Mouse (Mus musculus) G1E (cell line): Measurements from ENCODE around the gene Pcgf6.

Source experiments
- CTCF ChIP-seq: IDR thresholded peaks from 2 replicates; pipeline ENCODE4 v1.5.1; 2012; ENCODE audit warnings: low read depth, low read length, inconsistent platforms, mixed read lengths
- GATA1 ChIP-seq: IDR thresholded peaks from 2 replicates; pipeline ENCODE4 v1.6.1; 2012; ENCODE audit warnings: borderline replicate concordance, low read length, inconsistent platforms, mixed read lengths
- GATA2 ChIP-seq: IDR thresholded peaks from 2 replicates; pipeline ENCODE4 v1.6.1; 2012; ENCODE audit warnings: low read depth, low read length, inconsistent platforms, borderline replicate concordance
- POLR2AphosphoS5 ChIP-seq: IDR thresholded peaks from 2 replicates; pipeline ENCODE4 v1.6.1; 2012; ENCODE audit warnings: low read depth, low read length, inconsistent platforms; ENCODE audit not compliant: insufficient replicate concordance

DNA sequence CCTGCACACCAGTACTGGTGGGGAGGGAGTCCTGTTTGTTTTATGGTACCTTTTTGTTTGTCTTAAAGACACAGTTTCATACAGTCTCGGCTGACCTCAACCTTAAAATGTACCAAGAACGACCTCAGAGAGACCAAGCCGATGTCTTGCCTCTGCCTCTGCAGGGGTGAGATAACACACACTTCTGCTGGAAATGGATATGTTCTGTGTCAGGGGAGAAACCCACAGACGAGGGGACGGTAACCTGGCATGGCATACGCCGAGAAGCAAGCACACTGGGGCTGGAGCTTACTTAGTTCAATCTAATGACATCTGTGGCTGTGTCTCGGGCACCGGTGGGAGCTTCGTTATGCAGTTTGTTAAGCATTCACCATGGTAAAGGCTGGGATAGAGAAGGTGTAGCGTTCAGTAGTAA lies 66.7 kb downstream of the Pcgf6 start:
- TF ChIP-seq GATA1 (no peak), POLR2AphosphoS5 (no peak; the same call in 1 of the 2 replicates), CTCF (no peak), GATA2 (no peak)
